Mouse (Mus musculus) MEL-GATA-1-ER (cell line): ENCODE measurements around the gene Rpl11.
A peak's percentile ranks its signal among the peaks of the same experiment; 100 is the strongest.
"Not testable (repeated sequence)": the region's sequence is repeated elsewhere in the genome, so short reads cannot be mapped to it uniquely, and the experiment has no call there.

Experiments
- DNase-seq: peaks from one replicate; pipeline ENCODE4 v3.0.0-alpha.2; 2012; ENCODE audit warnings: low read depth; ENCODE audit errors: extremely low read depth

Rpl11 gene

DNA sequence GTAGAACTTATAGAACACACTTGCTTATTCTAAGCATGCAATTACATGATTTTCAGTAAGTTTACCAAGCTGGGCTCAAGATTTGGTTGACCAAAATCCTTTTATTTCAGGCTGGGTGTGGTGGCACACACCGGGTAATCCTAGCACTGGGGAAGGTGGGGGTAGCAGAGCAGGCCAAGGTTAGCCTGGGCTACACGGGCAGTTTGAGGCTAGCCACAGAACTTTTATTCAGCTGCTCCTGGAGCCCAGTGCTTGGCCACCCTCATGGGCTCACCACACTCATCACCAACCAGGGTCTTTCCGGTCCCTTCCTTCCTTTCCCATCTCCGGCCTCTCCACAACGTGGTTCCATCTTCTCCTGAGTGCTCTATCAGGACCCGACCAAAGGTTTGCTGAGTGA, 17.4 kb upstream of the Rpl11 start:
- DNase-seq, result no peak

DNA sequence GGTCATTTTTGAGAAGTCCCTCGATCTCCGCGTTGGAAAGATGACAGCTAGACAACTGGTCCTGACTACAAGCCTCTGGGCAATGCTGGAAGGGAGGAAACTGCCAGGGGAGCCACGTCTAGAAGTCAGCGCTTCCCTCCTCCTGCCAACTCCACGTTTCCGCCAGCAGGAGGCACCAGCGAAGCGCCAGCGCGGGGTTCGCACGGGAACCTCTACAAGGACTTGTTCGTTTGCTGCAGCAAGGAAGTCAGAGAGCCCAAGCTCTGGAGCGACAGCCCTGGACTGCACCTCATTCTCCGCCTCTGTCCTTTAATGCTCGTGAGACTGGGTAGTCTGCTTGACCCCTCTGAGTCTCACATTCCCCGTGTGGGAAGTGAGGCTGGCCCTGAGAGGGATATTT, 16.7 kb upstream of the Rpl11 start:
- DNase-seq, result no peak

DNA sequence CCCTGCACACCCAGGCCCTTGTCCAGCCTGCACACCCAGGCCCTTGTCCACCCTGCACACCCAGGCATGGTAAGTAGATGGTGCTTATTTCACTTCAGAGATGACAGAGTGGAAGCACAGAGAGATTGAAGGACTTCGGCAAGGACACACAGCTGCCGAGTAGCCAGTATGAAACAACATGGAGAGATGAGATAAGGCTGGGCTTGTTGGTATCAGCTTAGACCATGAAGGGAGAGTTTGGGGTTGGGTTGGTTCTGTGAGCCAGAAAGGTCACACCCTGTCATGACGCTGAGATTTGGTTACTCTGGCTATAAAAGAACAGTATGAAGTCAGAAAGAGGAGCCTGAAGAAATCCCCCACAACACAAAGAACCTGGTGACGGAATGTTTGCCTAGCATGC, 16.1 kb upstream of the Rpl11 start:
- no peak for DNase-seq

DNA sequence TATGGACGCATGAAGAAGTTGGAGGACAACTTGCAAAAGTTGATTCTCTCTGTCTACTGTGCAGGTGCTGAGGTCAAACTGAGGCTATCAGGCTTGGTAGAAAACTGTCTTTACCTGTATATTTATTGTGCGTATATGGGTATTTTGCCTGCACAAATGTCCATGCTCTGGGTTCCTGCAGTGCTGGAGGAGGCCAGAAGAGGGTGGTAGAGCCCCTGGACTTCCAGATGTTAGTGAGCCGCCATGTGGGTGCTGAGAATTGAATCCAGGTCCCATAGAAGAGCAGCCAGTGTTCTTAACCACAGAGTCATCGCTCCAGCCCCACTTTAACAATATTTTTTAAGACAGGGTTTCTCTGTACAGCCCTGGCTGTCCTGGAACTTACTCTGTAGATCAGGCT, 9.9 kb upstream of the Rpl11 start:
- no peak for DNase-seq

DNA sequence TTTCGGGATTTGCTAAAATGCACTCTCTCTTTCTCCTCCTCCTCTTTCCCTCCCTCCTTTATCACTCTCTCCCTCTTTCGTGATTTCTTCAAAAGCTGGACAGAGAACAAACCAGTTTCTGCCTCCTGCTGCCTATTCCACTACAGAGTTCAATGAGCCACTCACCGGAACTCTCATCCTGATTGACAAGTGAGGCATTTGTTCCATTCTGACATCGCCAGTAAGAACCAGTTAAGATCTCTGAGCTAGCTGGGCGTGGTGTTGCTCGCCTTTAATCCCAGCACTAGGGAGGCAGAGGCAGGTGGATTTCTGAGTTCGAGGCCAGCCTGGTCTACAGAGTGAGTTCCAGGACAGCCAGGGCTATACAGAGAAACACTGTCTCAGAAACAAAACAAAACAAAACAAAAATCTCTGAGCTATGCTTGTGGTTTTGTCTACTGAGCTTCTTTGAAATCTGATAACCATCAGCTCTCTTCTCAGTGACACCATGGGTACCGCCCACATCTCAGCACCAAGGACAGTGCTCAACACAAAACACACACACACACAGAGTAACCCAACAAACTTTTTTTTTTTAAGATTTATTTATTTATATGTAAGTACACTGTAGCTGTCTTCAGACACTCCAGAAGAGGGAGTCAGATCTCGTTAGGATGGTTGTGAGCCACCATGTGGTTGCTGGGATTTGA, 6.7 kb upstream of the Rpl11 start:
- not testable (repeated sequence) for DNase-seq

DNA sequence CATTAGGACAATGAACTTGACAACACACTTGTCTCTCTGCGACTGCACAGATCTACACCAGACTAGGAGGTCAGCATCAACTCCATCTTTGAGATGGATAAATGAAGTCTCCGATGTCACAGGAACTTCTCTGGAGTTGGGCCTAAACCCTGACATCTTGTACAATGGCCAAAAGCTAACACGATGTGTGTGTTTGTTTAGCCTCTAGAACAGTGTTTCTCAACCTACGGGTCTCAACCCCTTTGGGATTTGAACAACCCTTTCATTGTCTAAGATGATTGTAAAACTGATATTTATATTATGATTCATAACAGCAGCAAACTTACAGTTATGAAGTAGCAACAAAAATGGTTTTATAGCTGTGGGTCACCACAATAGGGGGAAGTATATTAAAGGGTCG, 4.7 kb upstream of the Rpl11 start:
- DNase-seq, result no peak

DNA sequence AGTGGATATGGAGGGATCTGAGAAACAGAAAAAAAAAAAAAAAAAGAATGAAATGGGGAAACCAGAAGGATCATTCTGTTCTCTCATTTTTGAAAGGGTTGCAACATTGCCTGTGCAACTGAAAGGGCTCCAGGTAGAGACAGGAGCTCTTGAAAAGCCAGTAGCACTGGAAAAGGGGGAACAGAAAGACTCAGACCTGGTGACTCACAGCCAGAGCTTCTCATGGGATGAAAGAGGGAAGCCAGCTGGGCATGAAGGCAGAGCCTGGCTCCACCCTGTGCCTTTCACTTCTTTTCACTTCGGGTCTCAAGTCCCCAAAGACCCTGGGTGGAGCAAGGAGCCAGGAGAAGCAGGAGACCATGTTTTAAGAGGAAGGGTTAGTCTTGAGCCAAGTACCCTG, 2.8 kb upstream of the Rpl11 start:
- DNase-seq, result no peak

DNA sequence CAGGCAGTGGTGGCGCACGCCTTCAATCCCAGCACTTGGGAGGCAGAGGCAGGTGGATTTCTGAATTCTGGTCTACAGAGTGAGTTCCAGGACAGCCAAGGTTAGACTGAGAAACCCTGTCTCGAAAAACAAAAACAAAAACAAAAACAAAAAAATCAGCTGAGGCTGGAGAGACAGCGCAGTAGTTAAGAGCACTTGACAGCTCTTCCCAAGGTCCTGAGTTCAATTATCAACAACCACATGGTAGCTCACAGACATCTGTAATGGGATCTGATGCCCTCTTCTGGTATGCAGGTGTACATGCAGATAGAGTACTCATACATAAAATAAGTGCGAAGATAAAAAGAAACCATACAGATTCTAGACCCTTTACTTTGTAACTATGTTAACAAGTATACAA, 615 bp upstream of the Rpl11 start:
- DNase-seq, result peak; percentile 56

DNA sequence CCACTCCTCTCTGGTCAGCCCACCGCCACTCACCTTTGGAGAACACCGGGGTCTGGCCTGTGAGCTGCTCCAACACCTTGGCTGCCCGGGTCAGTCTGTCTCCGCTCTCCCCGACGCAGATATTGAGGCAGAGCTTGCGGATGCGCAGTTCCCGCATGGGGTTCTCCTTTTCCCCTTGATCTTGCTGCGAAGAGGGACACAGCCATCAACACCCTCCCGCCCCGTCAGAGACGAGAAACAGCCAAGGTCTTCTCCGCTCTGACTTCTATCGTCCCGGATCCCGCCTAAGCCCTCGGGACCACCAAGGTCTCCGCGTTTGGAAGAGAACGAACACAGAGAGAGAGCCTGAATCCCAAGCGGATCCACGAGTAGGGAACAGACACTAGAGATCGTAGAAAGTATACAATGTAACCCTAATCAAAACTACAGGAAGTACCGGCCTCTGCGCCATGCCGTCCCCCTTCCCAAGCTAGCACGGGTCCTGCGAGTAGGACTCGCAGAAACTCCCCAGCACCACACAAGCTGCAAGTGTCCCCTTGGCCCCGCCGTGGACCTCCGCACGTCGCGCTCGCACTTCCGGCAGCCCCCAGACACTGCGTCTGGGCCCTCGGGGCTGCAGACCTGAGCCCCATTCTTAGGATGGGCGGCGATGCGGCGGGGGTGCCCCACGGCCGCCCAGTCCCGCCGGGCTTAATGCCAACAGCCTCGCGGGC, 538 bp downstream of the Rpl11 start:
- no peak for DNase-seq

DNA sequence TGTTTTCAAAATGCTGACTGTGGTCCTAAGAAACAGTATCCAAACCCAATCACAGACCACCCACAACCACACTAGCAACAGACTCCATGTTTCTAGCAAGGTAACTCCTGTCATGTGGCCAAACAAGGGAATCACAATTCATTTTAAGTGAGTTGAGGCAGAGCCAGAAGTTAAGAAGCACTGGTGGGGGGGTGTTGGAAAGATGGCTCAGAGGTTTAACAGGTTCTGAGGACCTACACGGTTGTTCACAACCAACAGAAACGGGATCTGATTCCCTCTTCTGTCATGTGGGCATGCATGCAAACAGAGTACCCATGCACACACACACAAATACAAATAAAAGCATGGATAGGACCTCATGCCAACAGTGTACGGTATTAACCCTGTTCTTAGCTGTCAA, 1.2 kb downstream of the Rpl11 start:
- DNase-seq, result no peak

DNA sequence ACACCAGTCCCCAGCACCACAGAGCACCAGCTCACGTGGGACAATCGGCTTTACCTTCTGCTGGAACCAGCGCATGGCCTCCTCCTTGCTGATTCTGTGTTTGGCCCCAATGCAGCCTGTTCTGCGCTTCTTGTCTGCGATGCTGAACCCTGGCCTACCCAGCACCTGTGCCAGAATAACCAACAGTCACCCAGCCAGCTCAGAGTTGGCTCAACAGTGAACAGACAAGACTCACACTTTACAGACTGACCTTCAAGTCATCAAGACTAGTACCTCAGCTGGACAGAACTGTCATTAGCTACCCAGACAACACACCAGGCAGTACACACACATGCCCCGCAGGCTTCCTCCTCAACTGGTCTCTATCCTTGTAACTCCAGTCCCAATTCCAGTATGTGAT, 3.0 kb downstream of the Rpl11 start:
- no peak for DNase-seq

DNA sequence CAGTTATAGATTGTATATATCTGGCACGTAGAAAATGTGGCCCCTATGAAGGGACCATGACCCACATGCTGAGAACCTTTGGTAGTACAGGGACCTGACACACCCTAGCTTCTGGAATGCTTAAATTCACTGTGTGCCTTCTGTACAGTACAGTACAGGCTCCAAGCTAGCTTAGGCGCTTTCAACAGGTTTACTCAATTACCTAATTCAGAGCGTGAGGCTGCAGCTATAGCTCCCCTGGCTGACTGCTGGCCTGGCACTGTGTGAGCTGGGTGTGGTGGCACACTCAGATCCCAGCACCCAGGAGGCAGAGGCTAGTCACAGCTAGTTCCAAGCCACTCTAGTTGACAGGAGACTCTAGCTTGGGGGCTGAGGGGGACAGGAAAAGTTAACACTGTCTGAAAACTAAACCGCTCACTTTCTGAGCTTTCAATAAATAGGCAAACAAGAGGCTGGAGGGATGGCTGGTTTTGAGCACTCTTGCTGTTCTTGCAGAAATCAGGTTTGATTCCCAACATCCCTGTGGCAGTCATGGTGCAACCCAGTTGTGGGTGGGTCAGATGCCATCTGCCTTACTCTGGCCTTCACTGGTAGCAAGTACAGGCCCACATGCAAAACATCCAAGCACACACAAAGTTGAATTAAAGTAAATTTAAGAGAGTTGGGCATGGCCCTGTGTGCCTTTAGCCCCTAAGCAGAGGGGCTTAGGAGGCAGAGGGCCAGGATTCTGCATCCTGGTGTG, 4.8 kb downstream of the Rpl11 start:
- DNase-seq, result no peak

DNA sequence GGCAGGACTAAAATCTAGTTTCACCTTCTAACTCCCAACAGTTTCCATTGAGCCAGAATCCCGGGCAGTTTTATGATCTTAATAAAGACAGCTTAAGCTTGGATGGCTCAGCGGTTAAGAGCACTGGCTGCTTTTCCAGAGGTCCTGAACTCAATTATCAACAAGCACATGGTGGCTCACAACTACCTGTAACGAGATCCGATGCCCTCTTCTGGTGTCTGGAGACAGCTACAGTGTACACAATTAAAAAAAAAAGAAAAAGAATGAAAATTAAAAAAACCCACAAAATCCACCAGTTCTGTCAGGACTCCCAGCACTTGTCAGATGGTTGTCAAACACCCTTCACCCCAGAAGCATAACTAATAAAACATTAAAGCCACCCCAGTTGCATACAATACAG, 5.6 kb downstream of the Rpl11 start:
- DNase-seq, result no peak

DNA sequence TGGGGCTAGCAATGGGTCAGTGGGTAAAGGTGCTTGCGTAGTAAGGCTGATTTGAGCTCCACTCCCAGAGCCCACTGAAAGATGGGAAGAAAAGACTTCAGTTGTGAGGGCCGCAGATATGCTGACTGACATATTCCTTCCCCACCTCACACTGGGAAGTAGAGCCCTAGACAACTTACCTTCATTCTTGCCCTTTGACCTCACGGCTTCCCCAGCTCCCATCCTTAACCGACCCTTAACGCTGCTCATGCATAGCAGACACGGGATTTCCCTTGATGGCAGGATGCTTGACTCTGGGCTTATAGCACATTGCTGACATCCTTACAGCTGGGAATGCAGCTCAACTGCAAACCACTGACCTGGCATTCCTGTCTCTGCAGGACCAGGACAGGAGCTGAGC, 6.3 kb downstream of the Rpl11 start:
- DNase-seq, result no peak

DNA sequence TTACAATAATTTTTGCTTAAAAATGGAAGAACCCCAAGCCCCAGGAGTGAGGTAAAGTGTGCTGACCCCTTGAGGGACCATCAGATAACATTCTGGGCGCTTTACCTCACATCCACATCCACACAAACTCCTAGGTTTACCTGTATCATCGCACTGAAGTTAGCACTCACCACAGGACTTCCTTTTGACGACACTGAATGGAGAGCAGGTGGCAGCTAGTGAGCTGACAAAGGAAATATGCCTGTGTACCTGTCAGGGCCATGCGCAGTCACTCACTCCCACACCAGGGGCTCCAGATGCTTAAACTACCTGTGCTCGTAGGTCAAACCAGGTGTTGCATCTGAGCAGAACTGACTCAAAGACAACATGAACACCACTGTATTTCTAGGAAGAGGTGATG, 8.1 kb downstream of the Rpl11 start:
- no peak for DNase-seq

DNA sequence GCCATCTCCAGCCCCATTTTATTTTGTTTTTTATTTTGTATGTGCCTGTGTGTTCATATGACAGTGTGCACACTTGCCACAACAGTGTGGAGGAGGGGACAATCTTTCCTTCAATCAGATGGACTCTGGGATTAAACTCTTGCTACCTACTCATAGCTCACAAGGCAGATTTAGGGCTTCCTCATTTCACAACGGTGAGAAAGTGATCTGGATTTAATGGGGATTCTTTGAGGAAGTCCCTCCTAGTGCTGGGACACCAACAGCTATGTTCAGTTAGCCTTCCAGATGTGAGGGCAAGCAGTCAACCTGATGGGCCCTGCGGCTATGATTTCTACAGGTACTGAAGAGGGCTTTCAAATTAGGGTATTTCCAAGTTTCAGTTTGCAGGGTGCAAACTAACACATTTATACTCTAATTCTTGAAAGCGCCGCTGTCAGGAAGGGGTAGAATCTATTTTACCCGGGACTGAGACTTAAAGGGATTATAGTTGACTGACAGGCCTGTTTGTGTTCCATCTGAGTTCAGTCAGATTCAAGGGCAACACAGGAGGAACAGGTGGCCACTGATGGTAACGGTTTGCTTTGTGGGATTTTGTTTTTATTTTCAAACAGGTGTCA, 9.3 kb downstream of the Rpl11 start:
- DNase-seq, result no peak

DNA sequence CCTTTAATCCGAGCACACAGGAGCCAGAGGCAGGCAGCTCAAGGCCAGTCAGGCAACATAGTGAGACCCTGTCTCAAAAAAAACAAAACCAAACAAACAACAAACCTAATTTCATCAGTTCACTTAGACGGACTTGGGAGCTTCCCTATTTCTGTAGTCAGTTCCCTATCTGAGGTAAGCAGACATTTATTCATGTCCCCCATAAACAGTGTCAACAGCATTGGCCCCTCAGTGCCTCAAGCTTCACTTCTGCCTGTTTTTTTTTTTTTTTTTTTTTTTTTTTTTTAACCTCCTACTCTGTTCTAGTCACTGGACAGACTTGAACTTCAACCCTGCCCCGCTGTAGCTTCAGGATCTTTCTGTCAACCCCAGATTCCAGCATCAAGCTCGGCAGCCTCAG, 18.1 kb downstream of the Rpl11 start:
- peak; percentile 91 for DNase-seq

DNA sequence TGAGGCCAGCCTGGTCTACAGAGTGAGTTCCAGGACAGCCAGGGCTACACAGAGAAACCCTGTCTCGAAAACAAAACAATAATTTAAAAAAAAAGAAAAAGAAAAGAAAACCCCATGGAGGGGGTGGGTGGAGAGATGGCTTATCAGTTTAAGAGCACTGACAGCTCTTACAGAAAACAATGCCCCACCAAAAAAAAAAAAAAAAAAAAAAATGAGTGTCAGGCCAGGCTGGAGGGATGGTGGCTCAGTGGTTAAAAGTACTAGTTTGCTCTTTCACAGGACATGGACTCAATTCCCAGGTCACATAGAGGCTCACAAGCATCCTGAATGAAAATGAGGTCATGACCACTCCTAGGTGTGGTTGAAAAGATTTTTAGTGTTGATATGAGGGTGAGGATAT, 20.0 kb downstream of the Rpl11 start:
- DNase-seq, result no peak

DNA sequence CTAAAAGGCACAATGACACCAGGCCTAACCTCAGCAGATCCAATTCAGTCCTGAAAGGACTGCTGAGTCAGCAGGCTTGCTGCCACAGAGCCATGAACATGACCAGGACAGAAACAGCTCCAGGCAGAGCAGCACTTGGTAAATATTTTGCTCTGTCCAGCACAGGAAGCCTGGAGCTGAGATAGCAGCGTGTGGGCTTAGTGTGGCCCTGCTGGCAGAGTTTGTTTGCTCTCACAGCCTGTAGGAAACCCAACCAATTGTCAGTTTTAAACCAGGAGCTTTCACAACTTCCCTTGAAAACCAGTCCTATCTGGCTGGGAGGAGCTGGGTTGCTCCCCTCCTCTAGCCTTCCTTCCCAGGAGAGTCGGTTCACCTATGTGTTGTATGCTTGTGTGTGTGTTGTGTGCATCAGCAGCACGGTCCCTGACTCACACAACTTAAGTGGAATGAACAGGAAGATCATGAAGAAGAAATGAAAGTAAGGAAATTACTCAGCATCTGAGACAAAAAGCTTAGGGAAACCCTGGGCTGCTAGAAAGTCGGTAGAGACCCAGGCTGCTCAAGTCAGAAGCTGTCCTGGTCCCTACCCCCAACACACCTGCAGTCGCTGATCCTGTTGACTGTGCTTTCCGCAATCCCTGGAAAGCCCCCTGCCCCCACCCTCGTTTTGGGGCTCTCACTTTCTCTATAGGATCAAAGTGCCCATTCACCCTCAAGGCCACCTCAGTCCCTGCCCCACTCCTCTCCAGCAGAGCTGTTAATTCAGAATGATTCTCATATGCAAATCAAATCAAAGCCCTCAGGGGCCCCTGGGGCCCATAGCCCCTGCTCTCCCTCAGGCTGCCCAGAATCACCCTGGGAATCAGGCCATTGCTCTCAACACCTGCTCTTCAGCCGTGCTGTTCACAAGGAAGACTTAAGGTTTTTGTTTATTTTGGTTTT, 22.0 kb downstream of the Rpl11 start:
- peak; percentile 80 for DNase-seq

DNA sequence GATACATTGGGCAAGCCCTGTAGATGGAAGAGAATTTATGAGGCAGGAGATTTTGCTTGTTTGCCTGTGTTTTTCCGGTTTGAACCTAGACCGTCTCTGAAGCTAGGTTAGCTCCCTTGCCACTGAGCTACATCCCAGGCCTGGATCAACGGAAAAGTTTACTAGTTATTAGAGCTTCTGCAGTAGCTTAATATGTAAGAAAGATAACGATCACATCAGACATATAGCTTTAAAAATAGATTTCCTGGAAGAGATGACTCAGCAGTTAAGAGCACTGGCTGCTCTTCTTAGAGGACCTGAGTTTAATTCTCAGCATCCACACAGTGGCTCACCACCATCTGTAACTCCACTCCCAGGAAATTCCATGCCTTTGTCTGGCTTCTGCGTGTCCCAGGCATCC, 24.5 kb downstream of the Rpl11 start:
- no peak for DNase-seq

DNA sequence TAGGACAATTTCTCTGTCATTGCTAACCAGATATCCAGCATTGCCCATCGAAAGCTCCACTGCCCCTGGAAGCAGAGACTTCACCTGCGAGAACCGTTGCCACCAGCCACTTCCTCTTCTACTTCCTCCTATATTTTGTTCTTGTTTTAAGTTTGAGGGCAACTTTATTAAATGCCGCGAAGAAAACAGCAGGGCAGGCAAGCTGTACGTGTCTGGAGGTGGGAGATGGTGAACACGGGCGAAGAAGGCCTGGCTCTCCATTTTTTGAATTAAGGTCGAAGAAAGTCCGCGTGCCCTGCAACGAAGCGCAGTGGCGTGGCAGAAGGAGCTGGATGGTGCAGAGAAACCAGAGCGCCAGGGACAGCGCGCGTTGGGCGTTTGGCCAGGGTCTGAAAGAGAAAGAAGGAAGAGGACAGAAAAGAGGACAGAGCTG, 25.1 kb downstream of the Rpl11 start:
- peak; percentile 57 for DNase-seq
